Mouse (Mus musculus) urinary bladder, postnatal 36 days (tissue): Measurements from ENCODE around the gene Esp18.

ENCODE experiments used
- DNase-seq, 2 experiments: peaks; one replicate each; pipeline ENCODE4 v3.0.0; 2022; ENCODE audit warnings: low spot score in 2 of 2, mixed read lengths in 1 of 2

Gene Esp18

DNA sequence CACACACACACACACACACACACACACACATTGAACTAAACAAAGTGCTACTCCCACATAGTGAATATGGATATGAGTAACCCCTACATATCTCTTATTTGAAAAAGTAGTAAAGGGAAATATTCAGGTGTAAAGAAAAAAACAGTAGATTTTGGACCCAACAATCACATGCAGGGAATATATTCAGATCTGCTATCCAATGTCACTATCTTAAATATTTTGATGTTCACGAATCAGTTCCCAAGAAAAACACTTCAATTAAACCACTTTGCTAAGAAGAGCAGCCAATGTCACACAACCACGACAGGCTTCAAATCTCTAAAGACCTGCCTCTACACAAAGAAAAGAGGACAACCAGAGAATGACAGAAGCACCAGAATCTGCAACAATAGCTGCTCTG is at the start of gene Esp18:
Gene Esp18 (plus strand): TSS at position 301 of the 400 bp plus-strand sequence.
- no peak for DNase-seq

DNA sequence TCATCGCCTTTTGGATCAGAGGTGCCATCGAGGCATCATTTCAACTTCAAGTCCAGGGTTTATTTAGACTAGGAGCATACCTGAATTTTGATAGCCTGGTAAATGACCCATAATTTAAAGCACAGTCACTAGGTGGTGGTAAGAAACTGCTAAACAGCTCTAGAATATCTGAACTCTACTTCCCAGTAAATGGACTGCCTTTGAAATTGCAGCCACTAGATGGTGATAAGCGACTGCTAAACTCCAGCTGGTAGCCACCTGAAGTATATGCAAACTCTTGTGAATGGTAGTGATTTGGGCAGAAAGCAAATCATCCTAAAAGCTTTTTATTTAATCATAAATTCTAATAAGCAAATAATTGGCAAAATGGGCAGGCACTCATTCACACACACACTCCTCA is 42.8 kb upstream of the Esp18 start:
- no peak for DNase-seq
